Mouse (Mus musculus): ENCODE measurements around the gene Tmem253. TPM values are rescaled to one million over a fixed set of nuclear protein-coding genes. Genes with fewer than 3 reads are reported as not detected.

Tmem253 gene
- total and polyA plus RNA-seq, 3 experiments: 0.64 to 1.9 TPM; not detected in 1

DNA sequence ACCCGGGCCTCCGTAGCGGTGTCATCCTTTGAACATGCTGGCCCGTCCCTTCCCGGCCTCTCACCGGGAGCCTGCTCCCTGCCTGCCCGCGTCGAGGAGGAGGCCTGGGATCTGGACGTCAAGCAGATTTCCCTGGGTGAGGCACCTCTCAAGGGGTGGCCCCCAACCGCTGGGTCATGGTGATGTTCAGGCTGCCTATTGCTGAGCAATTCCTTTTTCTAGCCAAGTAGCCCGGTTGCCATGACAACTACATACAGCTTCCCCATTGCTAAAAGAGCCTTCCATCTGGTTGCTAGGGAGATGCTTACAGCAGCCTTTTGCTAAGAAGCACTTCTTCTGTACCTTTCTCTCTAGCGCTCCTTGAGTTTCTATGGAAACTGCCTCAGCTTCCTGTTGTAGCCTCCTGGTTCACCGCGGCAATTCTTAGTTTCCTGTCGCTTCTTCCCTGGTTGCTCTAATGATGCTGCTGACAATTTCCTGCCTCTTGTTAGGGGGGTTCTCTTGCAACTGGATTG is 11.4 kb upstream of the Tmem253 start:
- no peak for DNase-seq (ENCODE audit: extremely low read depth)
- no peaks in the 10 kb centered on the region for H3K79me2 ChIP-seq (replicated peaks; ENCODE audit: control insufficient read depth, extremely low read depth, insufficient read depth, poor library complexity, severe bottlenecking)
- no peak for TF ChIP-seq CHD2 (IDR thresholded peaks at IDR 0.05; ENCODE audit: low read length)
- TF ChIP-seq MAZ (IDR thresholded peaks at IDR 0.05; ENCODE audit: low read depth, low read length): no peak
- no peak for TF ChIP-seq POLR2A (IDR thresholded peaks at IDR 0.05; ENCODE audit: low read depth, low read length)
- no peak for TF ChIP-seq JUND (conservative IDR thresholded peaks at IDR 0.05; ENCODE audit: low read depth, low read length)
- TF ChIP-seq KAT2A (IDR thresholded peaks at IDR 0.05; ENCODE audit: insufficient replicate concordance, low read length): no peak
- TF ChIP-seq POLR2AphosphoS2 (IDR thresholded peaks at IDR 0.05; ENCODE audit: low read depth, low read length): no peak
- TF ChIP-seq GABPA (IDR thresholded peaks at IDR 0.05; ENCODE audit: insufficient replicate concordance, low read depth, low read length): no peak
- no peak for TF ChIP-seq USF2 (conservative IDR thresholded peaks at IDR 0.05; ENCODE audit: low read depth, low read length)
- no peak for TF ChIP-seq NRF1 (IDR thresholded peaks at IDR 0.05; ENCODE audit: low read depth, low read length)
- no peak for TF ChIP-seq RCOR1 (conservative IDR thresholded peaks at IDR 0.05; ENCODE audit: low read depth, low read length)
- no peak for TF ChIP-seq CTCF (conservative IDR thresholded peaks at IDR 0.05 in 1 of 2, IDR thresholded peaks at IDR 0.05 in 1 of 2; ENCODE audit: low read depth in 2 of 2, low read length in 2 of 2)
- no peak for TF ChIP-seq ZNF384 (IDR thresholded peaks at IDR 0.05; ENCODE audit: low read depth, low read length)
- no peak for TF ChIP-seq ZMIZ1 (IDR thresholded peaks at IDR 0.05; ENCODE audit: low read depth, low read length)
- TF ChIP-seq MYC (IDR thresholded peaks at IDR 0.05; ENCODE audit: low read depth, low read length): no peak
- TF ChIP-seq NELFE (IDR thresholded peaks at IDR 0.05; ENCODE audit: low read depth, low read length): no peak
- no peak for TF ChIP-seq TBP (conservative IDR thresholded peaks at IDR 0.05; ENCODE audit: low read depth, low read length)
- no peak for TF ChIP-seq MAFK (IDR thresholded peaks at IDR 0.05; ENCODE audit: insufficient replicate concordance, low read length)
- peaks cover 16 to 52% of the 10 kb centered on the region in 2 experiments for H3K36me3 ChIP-seq (replicated peaks in 1 of 2; ENCODE audit: control insufficient read depth in 1 of 2, insufficient read depth in 1 of 2, low read length in 1 of 2)
- no peaks in the 10 kb centered on the region for H3K9me3 ChIP-seq (replicated peaks; ENCODE audit: low read length)
- H3K4me3 ChIP-seq (replicated peaks in 1 of 3; ENCODE audit: low read depth in 2 of 3, low read length in 2 of 3, poor library complexity in 1 of 3): no peak overlapping the region
- H3K27ac ChIP-seq (ENCODE audit: insufficient read depth, low read depth): no peak overlapping the region
- dilution Hi-C loops (cut with MboI; ENCODE audit: extremely low pct_ligation_motif_present, extremely low pct_unique_long_range_greater_than_20kb, low sequenced_read_pairs): no loop called here
- no peaks in the 10 kb centered on the region for H3K27me3 ChIP-seq (replicated peaks)
- H3K4me2 ChIP-seq (ENCODE audit: insufficient read depth, low read depth, poor library complexity, severe bottlenecking): no peak overlapping the region
- no peak overlapping the region for H3K9ac ChIP-seq (ENCODE audit: insufficient read depth, low read depth)
- in situ Hi-C loops (cut with MboI; ENCODE audit: low pct_ligation_motif_present, low pct_unique_long_range_greater_than_20kb, low sequenced_read_pairs): no loop called here
- peaks cover 1 to 17% of the 10 kb centered on the region in 2 experiments for H3K4me1 ChIP-seq (ENCODE audit: control insufficient read depth in 1 of 2, insufficient read depth in 2 of 2)

DNA sequence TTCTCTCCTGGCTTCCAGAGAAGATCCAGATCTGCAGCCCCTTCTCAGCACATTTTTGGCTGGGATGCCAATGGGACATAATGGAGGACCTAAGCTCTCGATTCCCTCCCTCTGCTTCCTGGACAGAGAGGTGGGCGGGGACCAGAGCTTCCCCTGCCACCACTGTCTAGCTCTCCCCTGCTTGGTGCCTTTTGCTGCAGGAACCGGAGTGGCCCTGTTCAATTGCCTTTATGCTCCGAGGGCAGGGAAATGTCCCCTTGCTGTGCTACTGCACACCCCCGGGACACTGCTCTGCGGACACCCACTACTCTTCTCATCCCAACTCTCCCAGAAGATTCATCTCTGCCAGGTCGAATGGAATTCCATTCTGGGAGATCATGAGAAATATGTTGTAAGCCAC is 10.3 kb upstream of the Tmem253 start:
- H3K27me3 ChIP-seq (replicated peaks): no peaks in the 10 kb centered on the region
- no peak overlapping the region for H3K4me3 ChIP-seq (replicated peaks in 1 of 3; ENCODE audit: low read depth in 2 of 3, low read length in 2 of 3, poor library complexity in 1 of 3)
- H3K4me1 ChIP-seq (ENCODE audit: control insufficient read depth in 1 of 2, insufficient read depth in 2 of 2): peaks cover 6 to 22% of the 10 kb centered on the region in 2 experiments
- no peak overlapping the region for H3K4me2 ChIP-seq (ENCODE audit: insufficient read depth, low read depth, poor library complexity, severe bottlenecking)
- H3K9ac ChIP-seq (ENCODE audit: insufficient read depth, low read depth): no peak overlapping the region
- dilution Hi-C loops (cut with MboI; ENCODE audit: extremely low pct_ligation_motif_present, extremely low pct_unique_long_range_greater_than_20kb, low sequenced_read_pairs) (no loop called here), in situ Hi-C loops (cut with MboI; ENCODE audit: low pct_ligation_motif_present, low pct_unique_long_range_greater_than_20kb, low sequenced_read_pairs) (no loop called here)
- no peak overlapping the region for H3K27ac ChIP-seq (ENCODE audit: insufficient read depth, low read depth)
- H3K36me3 ChIP-seq (replicated peaks in 1 of 2; ENCODE audit: control insufficient read depth in 1 of 2, insufficient read depth in 1 of 2, low read length in 1 of 2): peaks cover 21 to 59% of the 10 kb centered on the region in 2 experiments
- DNase-seq (ENCODE audit: extremely low read depth): no peak
- no peak for TF ChIP-seq ZC3H11A (IDR thresholded peaks at IDR 0.05; ENCODE audit: low read depth, low read length)
- TF ChIP-seq EP300 (IDR thresholded peaks at IDR 0.05; ENCODE audit: low read length): no peak
- no peak for TF ChIP-seq ZNF384 (IDR thresholded peaks at IDR 0.05; ENCODE audit: low read depth, low read length)
- no peak for TF ChIP-seq MEF2A (IDR thresholded peaks at IDR 0.05; ENCODE audit: borderline replicate concordance, low read depth, low read length)
- no peak for TF ChIP-seq ELF1 (IDR thresholded peaks at IDR 0.05; ENCODE audit: low read depth, low read length)
- TF ChIP-seq GABPA (IDR thresholded peaks at IDR 0.05; ENCODE audit: insufficient replicate concordance, low read depth, low read length): no peak
- no peak for TF ChIP-seq MAFK (IDR thresholded peaks at IDR 0.05; ENCODE audit: insufficient replicate concordance, low read length)
- TF ChIP-seq CHD2 (IDR thresholded peaks at IDR 0.05; ENCODE audit: low read length): no peak
- no peak for TF ChIP-seq POLR2A (IDR thresholded peaks at IDR 0.05; ENCODE audit: low read depth, low read length)
- TF ChIP-seq JUN (IDR thresholded peaks at IDR 0.05; ENCODE audit: insufficient read depth, low read depth, low read length): no peak
- TF ChIP-seq ZKSCAN1 (IDR thresholded peaks at IDR 0.05; ENCODE audit: borderline replicate concordance, low read depth, low read length): no peak
- no peak for TF ChIP-seq UBTF (IDR thresholded peaks at IDR 0.05; ENCODE audit: low read depth, low read length)
- TF ChIP-seq ETS1 (conservative IDR thresholded peaks at IDR 0.05; ENCODE audit: low read depth, low read length): no peak
- TF ChIP-seq NRF1 (IDR thresholded peaks at IDR 0.05; ENCODE audit: low read depth, low read length): no peak
- TF ChIP-seq PAX5 (IDR thresholded peaks at IDR 0.05; ENCODE audit: low read length): no peak
- no peaks in the 10 kb centered on the region for H3K79me2 ChIP-seq (replicated peaks; ENCODE audit: control insufficient read depth, extremely low read depth, insufficient read depth, poor library complexity, severe bottlenecking)
- H3K9me3 ChIP-seq (replicated peaks; ENCODE audit: low read length): no peaks in the 10 kb centered on the region

Data from CH12.LX (cell line).